Mouse (Mus musculus) limb, embryonic 14.5 days (tissue): ENCODE results near the gene Asic2. TPM values are rescaled to one million over a fixed set of nuclear protein-coding genes. Genes with fewer than 3 reads are reported as not detected.

Source experiments
- ATAC-seq: fragments of 200-750 bp; cut with Nextera tagmentation; 2 replicates; pipeline ENCODE4 v1.8.0; 2017; ENCODE audit warnings: low read depth, moderate number of reproducible peaks, moderate TSS enrichment; ENCODE audit not compliant: low FRiP score
- DNase-seq: peaks from one replicate; pipeline ENCODE4 v3.0.0-alpha.2; 2015; ENCODE audit warnings: low spot score
- H3K27ac ChIP-seq: fragments of 300-500 bp; sonication (generic); replicated peaks from 2 replicates; pipeline ENCODE4 v1.5.1; 2014; ENCODE audit warnings: low read depth, mild to moderate bottlenecking, low read length, moderate library complexity, mixed read lengths
- H3K27me3 ChIP-seq: fragments of 300-500 bp; sonication (generic); 2 replicates; pipeline ENCODE4 v1.6.1; 2014; ENCODE audit warnings: low read length, mixed read lengths; ENCODE audit not compliant: control insufficient read depth, insufficient read depth
- H3K36me3 ChIP-seq: fragments of 300-500 bp; sonication (generic); 2 replicates; pipeline ENCODE4 v1.6.1; 2014; ENCODE audit warnings: mild to moderate bottlenecking, low read length, moderate library complexity, mixed read lengths; ENCODE audit not compliant: control insufficient read depth, insufficient read depth
- H3K4me1 ChIP-seq: fragments of 300-500 bp; sonication (generic); 2 replicates; pipeline ENCODE4 v1.6.1; 2014; ENCODE audit warnings: antibody characterized with exemption, low read length, mixed read lengths; ENCODE audit not compliant: control insufficient read depth, insufficient read depth
- H3K4me2 ChIP-seq: fragments of 300-500 bp; sonication (generic); replicated peaks from 2 replicates; pipeline ENCODE4 v1.6.1; 2014; ENCODE audit warnings: low read depth, mild to moderate bottlenecking, low read length, moderate library complexity; ENCODE audit not compliant: severe bottlenecking
- H3K4me3 ChIP-seq: fragments of 300-500 bp; sonication (generic); replicated peaks from 2 replicates; pipeline ENCODE4 v1.5.1; 2014; ENCODE audit warnings: low read length
- H3K9ac ChIP-seq: fragments of 300-500 bp; sonication (generic); 2 replicates; pipeline ENCODE4 v1.6.1; 2014; ENCODE audit warnings: mild to moderate bottlenecking, low read depth, low read length, moderate library complexity; ENCODE audit not compliant: severe bottlenecking
- H3K9me3 ChIP-seq: fragments of 300-500 bp; sonication (generic); 2 replicates; pipeline ENCODE4 v1.6.1; 2016; ENCODE audit warnings: low read length; ENCODE audit not compliant: control insufficient read depth
- POLR2A ChIP-seq: fragments of 200-500 bp; IDR thresholded peaks from 2 replicates; pipeline ENCODE4 v1.8.0; 2012; ENCODE audit warnings: inconsistent platforms, mild to moderate bottlenecking, moderate library complexity, borderline replicate concordance; ENCODE audit not compliant: insufficient read depth, insufficient read length; ENCODE audit errors: extremely low read depth
- WGBS: fragments of 180-500 bp; shearing (Covaris S2); extraction: QIAGEN DNeasy Blood & Tissue Kit; methylation state at CpG from one replicate; pipeline ENCODE4 v1.1.7; 2014; 5-methylcytosine and 5-hydroxymethylcytosine counted together
- polyA plus RNA-seq, 2 experiments: library from polyadenylated mRNA; depleted of rRNA in 1 of 2; stranded (reverse) in 1 of 2; unstranded in 1 of 2; fragments of >200 nt; fragmentation: Nextera tagmentation in 1 of 2; extraction: Ambion mirVana in 1 of 2; gene quantifications; 2 replicates each; pipeline versions ENCODE4 v1.2.1 to v1.2.3; 2012 to 2014

Asic2 gene
- polyA plus RNA-seq, 2 experiments = 0.72 to 1.3 TPM

DNA sequence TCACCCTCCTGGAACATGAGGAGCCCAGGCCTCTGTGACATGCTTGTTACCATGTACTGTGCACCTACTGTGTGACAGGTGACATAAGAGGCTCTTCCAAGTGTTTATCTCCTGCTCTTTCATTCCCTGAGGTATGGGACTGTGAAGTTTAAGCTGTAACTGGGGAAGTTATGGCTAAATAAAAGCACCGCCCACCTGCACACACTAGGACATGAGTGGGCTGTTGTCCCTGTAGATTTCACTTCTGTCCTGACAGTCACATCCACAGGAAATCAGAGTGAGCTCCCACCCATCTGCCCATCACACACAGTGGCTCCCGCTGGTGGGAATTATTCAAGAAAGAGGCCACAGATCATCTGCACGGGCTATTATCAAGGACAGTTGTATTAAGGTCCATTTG, 41.9 kb upstream of the Asic2 start:
- H3K9ac ChIP-seq = no peak overlapping the region
- TF ChIP-seq POLR2A = no peak
- no peak overlapping the region for H3K27ac ChIP-seq
- DNase-seq = no peak
- no peak for ATAC-seq
- H3K27me3 ChIP-seq = no peaks in the 10 kb centered on the region
- 0 out of 2 replicates have a peak, but pooled peaks cover 4% of the 10 kb centered on the region for H3K4me1 ChIP-seq
- H3K4me2 ChIP-seq = no peak overlapping the region
- no peaks in the 10 kb centered on the region for H3K36me3 ChIP-seq
- WGBS = 91% methylated on average over 3 of the region's 3 CpGs
- no peak overlapping the region for H3K4me3 ChIP-seq
- H3K9me3 ChIP-seq = no peaks in the 10 kb centered on the region

DNA sequence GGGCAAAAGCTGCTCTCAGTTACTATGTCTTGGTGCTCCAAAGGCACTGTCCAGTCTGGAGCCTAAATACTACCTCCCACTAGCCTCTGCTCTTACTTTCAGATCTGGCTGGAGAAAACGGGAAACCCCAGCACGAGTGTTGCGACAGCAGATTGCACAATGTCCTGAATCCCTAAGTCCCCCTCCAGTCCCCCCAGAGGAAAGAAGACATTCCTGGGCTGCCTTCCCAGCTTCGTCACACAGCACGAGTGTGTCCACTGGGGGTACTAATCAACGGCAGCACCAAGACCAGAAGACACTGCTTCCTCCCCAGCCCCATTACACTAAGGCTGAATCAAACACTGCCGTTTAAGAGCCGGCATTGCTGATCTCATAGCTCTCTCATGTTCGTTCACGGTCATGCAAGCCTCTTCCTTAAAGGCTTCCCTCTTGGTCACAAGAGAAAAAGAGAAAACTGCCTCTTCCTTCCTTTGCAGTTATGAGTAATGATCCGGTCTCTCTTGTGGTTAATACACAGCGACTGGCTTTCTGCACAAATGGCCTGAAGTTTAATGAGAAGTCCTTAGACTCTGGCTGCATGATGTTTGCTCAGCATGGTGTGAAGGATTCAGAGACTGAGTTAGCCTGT, 38.7 kb upstream of the Asic2 start:
- WGBS = 39% methylated on average over 12 of the region's 12 CpGs
- 0 out of 2 replicates have a peak, but pooled peaks cover 4% of the 10 kb centered on the region for H3K4me1 ChIP-seq
- H3K27me3 ChIP-seq = no peaks in the 10 kb centered on the region
- H3K4me2 ChIP-seq = no peak overlapping the region
- no peak overlapping the region for H3K27ac ChIP-seq
- H3K9ac ChIP-seq = no peak overlapping the region
- H3K36me3 ChIP-seq = no peaks in the 10 kb centered on the region
- peak; percentile 26 for DNase-seq
- no peaks in the 10 kb centered on the region for H3K9me3 ChIP-seq
- ATAC-seq = no peak; the same call in 1 of the 2 replicates
- H3K4me3 ChIP-seq = no peak overlapping the region
- no peak for TF ChIP-seq POLR2A

DNA sequence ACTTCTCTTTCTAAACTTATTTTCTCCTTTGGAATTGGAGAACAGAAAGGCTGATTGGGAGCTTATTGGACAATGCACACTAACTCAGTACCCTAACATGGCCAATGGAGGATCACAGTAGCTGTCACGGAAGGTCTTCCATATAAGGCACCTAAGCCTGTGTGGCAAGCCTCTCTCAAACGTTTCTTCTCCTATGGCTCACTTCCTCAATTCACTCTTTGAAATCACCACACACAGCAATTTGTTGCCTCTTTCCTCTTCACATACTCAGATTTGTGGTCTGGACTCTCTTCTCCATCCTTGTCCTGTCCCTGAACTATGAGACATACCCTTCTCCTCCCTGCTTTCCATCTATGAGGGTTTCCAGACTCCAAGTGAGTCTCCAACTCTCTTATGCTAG, 36.6 kb upstream of the Asic2 start:
- DNase-seq = no peak
- Histone ChIP-seq H3K27ac (no peak overlapping the region), H3K4me3 (no peak overlapping the region), H3K9me3 (no peaks in the 10 kb centered on the region), H3K9ac (no peak overlapping the region), H3K36me3 (no peaks in the 10 kb centered on the region), H3K27me3 (0 out of 2 replicates have a peak, but pooled peaks cover 3% of the 10 kb centered on the region), H3K4me1 (0 out of 2 replicates have a peak, but pooled peaks cover 7% of the 10 kb centered on the region), H3K4me2 (no peak overlapping the region)
- WGBS = 67% methylated on average over 2 of the region's 2 CpGs
- ATAC-seq = no peak
- no peak for TF ChIP-seq POLR2A

DNA sequence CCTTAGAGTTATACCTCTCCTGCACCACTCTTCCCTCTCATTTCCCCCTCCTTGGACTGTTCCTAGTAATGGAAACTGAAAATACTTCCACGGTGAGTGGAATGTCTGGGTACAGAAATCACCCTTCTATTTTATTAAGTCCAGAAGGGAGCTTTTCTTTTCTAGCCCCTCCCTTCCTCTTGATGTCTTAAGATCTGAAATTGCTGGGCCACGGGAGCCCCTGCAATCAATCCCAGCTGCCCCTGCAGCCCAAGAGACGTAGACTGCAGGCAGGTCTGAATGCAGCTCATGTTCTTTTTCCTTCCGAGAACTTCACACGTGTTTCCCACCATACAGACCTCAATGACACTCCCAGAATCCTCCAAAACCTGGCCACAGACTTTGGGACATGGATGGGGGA, 32.3 kb upstream of the Asic2 start:
- no peak overlapping the region for H3K4me3 ChIP-seq
- ATAC-seq (no peak), DNase-seq (no peak)
- H3K27ac ChIP-seq = no peak overlapping the region
- no peaks in the 10 kb centered on the region for H3K36me3 ChIP-seq
- 0 out of 2 replicates have a peak, but pooled peaks cover 3% of the 10 kb centered on the region for H3K27me3 ChIP-seq
- H3K4me1 ChIP-seq = 0 out of 2 replicates have a peak, but pooled peaks cover 3% of the 10 kb centered on the region
- no peaks in the 10 kb centered on the region for H3K9me3 ChIP-seq
- no peak for TF ChIP-seq POLR2A
- H3K4me2 ChIP-seq = no peak overlapping the region
- 19% methylated on average over 5 of the region's 5 CpGs for WGBS
- H3K9ac ChIP-seq = no peak overlapping the region

DNA sequence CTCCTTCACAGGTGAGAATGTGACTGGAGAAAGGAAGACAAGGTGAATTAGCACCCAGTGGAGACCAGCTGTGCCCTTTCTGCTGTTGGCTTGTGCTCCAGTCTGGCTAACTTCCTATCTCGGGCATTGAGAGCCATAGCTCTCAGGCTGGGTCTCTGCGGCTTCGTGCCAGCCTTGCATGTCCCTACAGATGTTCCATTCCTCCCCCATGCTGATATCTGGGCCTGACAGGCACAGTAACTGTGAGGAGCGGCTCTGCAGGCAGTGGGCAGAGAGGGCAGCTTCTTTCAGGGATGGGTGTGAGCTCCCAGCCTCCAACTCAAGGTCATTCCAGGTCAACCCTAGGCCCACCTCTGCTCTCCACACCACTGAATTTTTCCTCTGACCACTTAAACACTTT, 31.2 kb upstream of the Asic2 start:
- ATAC-seq = no peak

More for the DNA sequence above, 31.2 kb upstream of the Asic2 start:
- no peaks in the 10 kb centered on the region for H3K36me3 ChIP-seq
- 78% methylated on average over 4 of the region's 4 CpGs for WGBS
- H3K9me3 ChIP-seq = no peaks in the 10 kb centered on the region
- TF ChIP-seq POLR2A = no peak
- H3K4me2 ChIP-seq = no peak overlapping the region
- H3K27me3 ChIP-seq = 0 out of 2 replicates have a peak, but pooled peaks cover 3% of the 10 kb centered on the region
- 0 out of 2 replicates have a peak, but pooled peaks cover 3% of the 10 kb centered on the region for H3K4me1 ChIP-seq
- no peak overlapping the region for H3K27ac ChIP-seq
- no peak for DNase-seq
- H3K4me3 ChIP-seq = no peak overlapping the region
- H3K9ac ChIP-seq = no peak overlapping the region
